Mouse (Mus musculus) heart, embryonic 11.5 days (tissue): ENCODE data around the gene Kcnj15. TPM values are rescaled to one million over a fixed set of nuclear protein-coding genes. Genes with fewer than 3 reads are reported as not detected.
A peak's percentile ranks its signal among the peaks of the same experiment; 100 is the strongest.

Experiments used
- ATAC-seq: fragments of 200-750 bp; cut with Nextera tagmentation; replicated peaks from 2 replicates; pipeline ENCODE4 v1.8.0; 2017; ENCODE audit warnings: moderate library complexity; ENCODE audit not compliant: insufficient number of reproducible peaks, low FRiP score, low TSS enrichment
- H3K27ac ChIP-seq: fragments of 300-500 bp; sonication (generic); 2 replicates; pipeline ENCODE4 v1.5.1; 2014; ENCODE audit warnings: mild to moderate bottlenecking, low read depth, low read length
- H3K27me3 ChIP-seq: fragments of 300-500 bp; sonication (generic); 2 replicates; pipeline ENCODE4 v1.6.1; 2014; ENCODE audit warnings: mild to moderate bottlenecking, low read length, mixed read lengths; ENCODE audit not compliant: control insufficient read depth, insufficient read depth
- H3K36me3 ChIP-seq: fragments of 300-500 bp; sonication (generic); 2 replicates; pipeline ENCODE4 v1.6.1; 2014; ENCODE audit warnings: mild to moderate bottlenecking, low read length, moderate library complexity, mixed read lengths; ENCODE audit not compliant: control insufficient read depth, insufficient read depth
- H3K4me1 ChIP-seq: fragments of 300-500 bp; sonication (generic); 2 replicates; pipeline ENCODE4 v1.6.1; 2014; ENCODE audit warnings: low read length; ENCODE audit not compliant: control insufficient read depth, insufficient read depth
- H3K4me2 ChIP-seq: fragments of 300-500 bp; sonication (generic); 2 replicates; pipeline ENCODE4 v1.6.1; 2014; ENCODE audit warnings: mild to moderate bottlenecking, moderate library complexity
- H3K4me3 ChIP-seq: fragments of 300-500 bp; sonication (generic); 2 replicates; pipeline ENCODE4 v1.5.1; 2014; ENCODE audit warnings: low read depth, low read length
- H3K9ac ChIP-seq: fragments of 300-500 bp; sonication (generic); 2 replicates; pipeline ENCODE4 v1.6.1; 2014; ENCODE audit warnings: mild to moderate bottlenecking, low read depth, low read length, moderate library complexity
- H3K9me3 ChIP-seq: fragments of 300-500 bp; sonication (generic); replicated peaks from 2 replicates; pipeline ENCODE4 v1.6.1; 2016; ENCODE audit warnings: low read length; ENCODE audit not compliant: control insufficient read depth
- WGBS: fragments of 180-500 bp; shearing (Covaris S2); extraction: QIAGEN DNeasy Blood & Tissue Kit; methylation state at CpG from one replicate; pipeline ENCODE4 v1.1.7; 2014; ENCODE audit not compliant: insufficient replicate concordance; 5-methylcytosine and 5-hydroxymethylcytosine counted together
- polyA plus RNA-seq: library from polyadenylated mRNA; unstranded; fragments of >200 nt; fragmentation: Nextera tagmentation; extraction: Ambion mirVana; gene quantifications from 2 replicates; pipeline ENCODE4 v1.2.1, GENCODE M21; 2014

Kcnj15 gene
- polyA plus RNA-seq, 1 experiment from 2014 or later = 0.53 TPM

- H3K9me3 ChIP-seq = no peaks in the 10 kb centered on the region; the same call in 1 of the 2 replicates
- H3K9ac ChIP-seq = no peak overlapping the region
- H3K4me3 ChIP-seq = no peak overlapping the region
- peaks cover 2% of the 10 kb centered on the region; the same call in 1 of the 2 replicates for H3K4me1 ChIP-seq
- H3K36me3 ChIP-seq = no peaks in the 10 kb centered on the region
- 66% methylated on average over 3 of the region's 3 CpGs for WGBS
- ATAC-seq = no peak
- no peak overlapping the region for H3K4me2 ChIP-seq
- no peak overlapping the region for H3K27ac ChIP-seq
- H3K27me3 ChIP-seq = no peaks in the 10 kb centered on the region
Observed at GRCm38 (mm10) chr16:95289375-95289774, 32.0 kb downstream of the Kcnj15 start.

GRCm38 (mm10) chr16:95291450-95292101 is 34.2 kb downstream of the Kcnj15 start:
- ATAC-seq = no peak
- H3K9ac ChIP-seq = no peak overlapping the region
- H3K4me3 ChIP-seq = no peak overlapping the region
- no peak overlapping the region for H3K27ac ChIP-seq
- H3K4me2 ChIP-seq = peak overlapping the region; percentile 18; the same call in 1 of the 2 replicates
- H3K27me3 ChIP-seq = no peaks in the 10 kb centered on the region
- WGBS = 64% methylated on average over 10 of the region's 10 CpGs
- no peaks in the 10 kb centered on the region for H3K9me3 ChIP-seq
- H3K36me3 ChIP-seq = no peaks in the 10 kb centered on the region
- peaks cover 2% of the 10 kb centered on the region; the same call in 1 of the 2 replicates for H3K4me1 ChIP-seq

GRCm38 (mm10) chr16:95292843-95293505 is 35.6 kb downstream of the Kcnj15 start:
- H3K27ac ChIP-seq = no peak overlapping the region
- no peak overlapping the region for H3K4me3 ChIP-seq
- H3K4me1 ChIP-seq = peaks cover 2% of the 10 kb centered on the region; the same call in 1 of the 2 replicates
- no peaks in the 10 kb centered on the region for H3K9me3 ChIP-seq
- H3K4me2 ChIP-seq = no peak overlapping the region
- no peak overlapping the region for H3K9ac ChIP-seq
- WGBS = 63% methylated on average over 14 of the region's 14 CpGs
- H3K36me3 ChIP-seq = no peaks in the 10 kb centered on the region
- H3K27me3 ChIP-seq = no peaks in the 10 kb centered on the region
- no peak for ATAC-seq

- H3K4me2 ChIP-seq = peak overlapping the region; percentile 15; the same call in 1 of the 2 replicates
- no peaks in the 10 kb centered on the region for H3K4me1 ChIP-seq
- H3K9me3 ChIP-seq = no peaks in the 10 kb centered on the region
- no peak for ATAC-seq
- 51% methylated on average over 3 of the region's 3 CpGs for WGBS
- H3K9ac ChIP-seq = no peak overlapping the region
- no peak overlapping the region for H3K4me3 ChIP-seq
- no peaks in the 10 kb centered on the region for H3K36me3 ChIP-seq
- H3K27ac ChIP-seq = no peak overlapping the region
- no peaks in the 10 kb centered on the region for H3K27me3 ChIP-seq
Observed at GRCm38 (mm10) chr16:95297651-95298050, 40.3 kb downstream of the Kcnj15 start.

GRCm38 (mm10) chr16:95301667-95302066 is 44.3 kb downstream of the Kcnj15 start:
- ATAC-seq = no peak
- Histone ChIP-seq H3K27ac (no peak overlapping the region), H3K9me3 (no peaks in the 10 kb centered on the region), H3K4me2 (no peak overlapping the region), H3K27me3 (no peaks in the 10 kb centered on the region), H3K4me1 (peaks cover 5% of the 10 kb centered on the region; the same call in 1 of the 2 replicates), H3K36me3 (no peaks in the 10 kb centered on the region), H3K9ac (no peak overlapping the region), H3K4me3 (no peak overlapping the region)
- 57% methylated on average over 3 of the region's 3 CpGs for WGBS

GRCm38 (mm10) chr16:95303676-95304075 is 46.3 kb downstream of the Kcnj15 start:
- H3K4me3 ChIP-seq = no peak overlapping the region
- no peaks in the 10 kb centered on the region for H3K36me3 ChIP-seq
- no peak for ATAC-seq
- WGBS = 27% methylated on average over 9 of the region's 9 CpGs
- no peak overlapping the region for H3K4me2 ChIP-seq
- no peaks in the 10 kb centered on the region for H3K27me3 ChIP-seq
- no peak overlapping the region for H3K9ac ChIP-seq
- H3K9me3 ChIP-seq = no peaks in the 10 kb centered on the region
- peak overlapping the region; percentile 54; the same call in 1 of the 2 replicates for H3K27ac ChIP-seq
- peaks cover 5% of the 10 kb centered on the region; the same call in 1 of the 2 replicates for H3K4me1 ChIP-seq

GRCm38 (mm10) chr16:95307823-95308360 is 50.5 kb downstream of the Kcnj15 start:
- Histone ChIP-seq H3K4me2 (no peak overlapping the region), H3K27me3 (no peaks in the 10 kb centered on the region), H3K36me3 (no peaks in the 10 kb centered on the region), H3K4me1 (peaks cover 5% of the 10 kb centered on the region; the same call in 1 of the 2 replicates), H3K9ac (no peak overlapping the region), H3K27ac (no peak overlapping the region), H3K9me3 (no peaks in the 10 kb centered on the region), H3K4me3 (no peak overlapping the region)
- WGBS = 66% methylated on average over 3 of the region's 3 CpGs
- ATAC-seq = no peak

- no peak overlapping the region for H3K4me2 ChIP-seq
- ATAC-seq = no peak
- no peak overlapping the region for H3K9ac ChIP-seq
- 42% methylated on average over 9 of the region's 9 CpGs for WGBS
- no peak overlapping the region for H3K4me3 ChIP-seq
- H3K27me3 ChIP-seq = no peaks in the 10 kb centered on the region
- H3K4me1 ChIP-seq = no peaks in the 10 kb centered on the region
- H3K27ac ChIP-seq = no peak overlapping the region
- H3K36me3 ChIP-seq = no peaks in the 10 kb centered on the region
- no peaks in the 10 kb centered on the region for H3K9me3 ChIP-seq
Observed at GRCm38 (mm10) chr16:95321945-95322625, 64.7 kb downstream of the Kcnj15 start.
